10 mouse cellular contexts compared by ENCODE assay signal in the genomic region with DNA sequence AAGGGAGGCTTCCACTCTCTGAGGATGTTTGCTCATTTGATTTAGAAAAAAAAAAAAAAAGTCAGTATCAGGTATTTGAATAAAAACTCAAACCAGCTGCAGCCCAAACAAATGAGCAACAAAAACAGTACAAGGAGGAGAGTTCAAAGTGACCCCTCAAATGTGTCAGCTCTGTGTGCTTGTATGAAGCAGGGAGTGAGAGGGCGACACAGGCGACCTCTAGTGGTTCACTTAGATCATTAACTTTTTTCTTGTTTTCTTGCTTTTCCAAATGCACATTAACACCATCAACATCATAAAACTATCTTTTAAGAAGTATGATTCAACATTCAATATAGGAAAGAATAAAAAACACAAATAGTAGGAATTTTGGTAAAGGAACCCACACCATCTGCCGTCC. TPM values are rescaled to one million over a fixed set of nuclear protein-coding genes. Genes with fewer than 3 reads are reported as not detected.
DNase-seq lines count a peak whose midpoint lies in the region; ATAC-seq lines count a peak whose summit lies in the region.
"Had no signal": no experiment of that assay in that cellular context is flagged by ENCODE, and none has a peak within 500 bp of the region (broad histone marks: within the 10 kb centered on the region; RNA-seq: fewer than 3 reads in every experiment).

No protein-coding gene starts in this region.

- DNase-seq in heart, postnatal 4 days, result peak; percentile 28
- peak; percentile 31 to 35 for DNase-seq in B cell, adult 2 months
- DNase-seq in T-cell, adult 2 months (ENCODE audit: low spot score), result peak; percentile 37
- peak; percentile 33 for DNase-seq in kidney, postnatal 14 days
- DNase-seq in frontal cortex, postnatal 36 days (ENCODE audit: low spot score in 2 of 2), result no peak
- no peak for DNase-seq in layer of hippocampus, postnatal 36 days
- no peak for DNase-seq in adrenal gland, postnatal 25 days

- no peak for ATAC-seq in heart, embryonic 11.5 days (replicated peaks; ENCODE audit: insufficient number of reproducible peaks, low FRiP score, low TSS enrichment)

- H3K4me2 ChIP-seq in heart, embryonic 11.5 days, result no peak overlapping the region
- H3K4me2 ChIP-seq: embryonic facial prominence, embryonic 13.5 days; liver, embryonic 15.5 days had no signal

- no peaks in the 10 kb centered on the region for H3K36me3 ChIP-seq in heart, embryonic 11.5 days (ENCODE audit: control insufficient read depth, insufficient read depth, low read length)
- H3K36me3 ChIP-seq: embryonic facial prominence, embryonic 13.5 days; liver, embryonic 15.5 days had no signal

- H3K27ac ChIP-seq in heart, embryonic 11.5 days (ENCODE audit: low read depth, low read length), result no peak overlapping the region
- H3K27ac ChIP-seq: embryonic facial prominence, embryonic 13.5 days; liver, embryonic 15.5 days had no signal

- no peaks in the 10 kb centered on the region for H3K4me1 ChIP-seq in heart, embryonic 11.5 days (ENCODE audit: control insufficient read depth, insufficient read depth, low read length)
- H3K4me1 ChIP-seq: embryonic facial prominence, embryonic 13.5 days had no signal

- 5% methylated on average over 3 of the region's 3 CpGs for WGBS in heart, embryonic 11.5 days (ENCODE audit: insufficient replicate concordance)

- H3K27me3 ChIP-seq in heart, embryonic 11.5 days (ENCODE audit: control insufficient read depth, insufficient read depth, low read length), result no peaks in the 10 kb centered on the region
- H3K27me3 ChIP-seq: embryonic facial prominence, embryonic 13.5 days had no signal

- H3K9ac ChIP-seq in heart, embryonic 11.5 days (ENCODE audit: low read depth, low read length), result no peak overlapping the region
- H3K9ac ChIP-seq: embryonic facial prominence, embryonic 13.5 days; liver, embryonic 15.5 days had no signal

- H3K4me3 ChIP-seq in heart, embryonic 11.5 days (ENCODE audit: low read depth, low read length), result no peak overlapping the region
- H3K4me3 ChIP-seq: embryonic facial prominence, embryonic 13.5 days; liver, embryonic 15.5 days had no signal

- H3K9me3 ChIP-seq in heart, embryonic 11.5 days (replicated peaks; ENCODE audit: control insufficient read depth, low read length), result no peaks in the 10 kb centered on the region
- H3K9me3 ChIP-seq: embryonic facial prominence, embryonic 13.5 days; liver, embryonic 15.5 days had no signal

RNA-seq across cellular contexts. Expression of gene Rab15, which starts 10.0 kb away (rescaled TPM):
- total RNA-seq in heart, postnatal 4 days (2021), result 1 to 10 TPM; 2.6 to 3.6 TPM
- 1.5 and 1.8 TPM in 2 replicates for polyA plus RNA-seq in heart, embryonic 11.5 days (2014; fragmentation: Nextera tagmentation; extraction: Ambion mirVana)
- 100 to 1,000 TPM; 182 to 188 TPM for total RNA-seq in layer of hippocampus, postnatal 36 days (2021)
- 1.6 and 3.3 TPM in 2 replicates for total RNA-seq in adrenal gland, postnatal 25 days (2021)

RNA-seq across cellular contexts. Expression of gene Gpx2, which starts 37.4 kb away (rescaled TPM):
- not detected for total RNA-seq in heart, postnatal 4 days (2021)
- polyA plus RNA-seq in heart, embryonic 11.5 days (2014; fragmentation: Nextera tagmentation; extraction: Ambion mirVana), result 0.36 TPM in 1 of 2 replicates, not detected in the other
- under 1 TPM; 0.27 to 0.51 TPM for total RNA-seq in layer of hippocampus, postnatal 36 days (2021)
- not detected in 2 replicates for total RNA-seq in adrenal gland, postnatal 25 days (2021)
- polyA plus RNA-seq: liver, embryonic 15.5 days had no signal

Comparison
In these comparisons a context has a peak if more than half of its experiments do, and no peak if none do; other contexts are left out.
1. DNase-seq: peak in heart, postnatal 4 days (single experiment), B cell, adult 2 months (2 of 2), T-cell, adult 2 months (single experiment) and kidney, postnatal 14 days (single experiment); none in frontal cortex, postnatal 36 days (0 of 2), layer of hippocampus, postnatal 36 days (0 of 2) and adrenal gland, postnatal 25 days (single experiment).
2. RNA of gene Rab15, which starts 10.0 kb away (total RNA-seq): 182 to 188 TPM in layer of hippocampus, postnatal 36 days; 2.6 to 3.6 TPM in heart, postnatal 4 days and 1.6 to 3.3 TPM in adrenal gland, postnatal 25 days; every median in the first group is over 10 times any median in the second.